Mouse (Mus musculus) hindbrain, embryonic 10.5 days (tissue): ENCODE data around the gene Ppox. TPM values are rescaled to one million over a fixed set of nuclear protein-coding genes. Genes with fewer than 3 reads are reported as not detected.
A peak's percentile ranks its signal among the peaks of the same experiment; 100 is the strongest.

Experiments used
- DNase-seq: peaks from one replicate; pipeline ENCODE4 v3.0.0-alpha.2; 2017; ENCODE audit warnings: low spot score
- H3K27ac ChIP-seq: fragments of 300-500 bp; sonication (generic); 2 replicates; pipeline ENCODE4 v1.5.1; 2016; ENCODE audit warnings: mild to moderate bottlenecking, moderate library complexity
- H3K27me3 ChIP-seq: fragments of 300-500 bp; sonication (generic); 2 replicates; pipeline ENCODE4 v1.6.1; 2016; ENCODE audit warnings: mild to moderate bottlenecking; ENCODE audit not compliant: poor library complexity, insufficient read depth, severe bottlenecking
- H3K36me3 ChIP-seq: fragments of 300-500 bp; sonication (generic); 2 replicates; pipeline ENCODE4 v1.6.1; 2016; ENCODE audit warnings: mild to moderate bottlenecking, moderate library complexity
- H3K4me1 ChIP-seq: fragments of 300-500 bp; sonication (generic); replicated peaks from 2 replicates; pipeline ENCODE4 v1.6.1; 2016; ENCODE audit warnings: mild to moderate bottlenecking
- H3K4me3 ChIP-seq: fragments of 300-500 bp; sonication (generic); 2 replicates; pipeline ENCODE4 v1.5.1; 2016; ENCODE audit warnings: mild to moderate bottlenecking, moderate library complexity
- H3K9me3 ChIP-seq: fragments of 300-500 bp; sonication (generic); 2 replicates; pipeline ENCODE4 v1.6.1; 2016; ENCODE audit warnings: mild to moderate bottlenecking, moderate library complexity
- WGBS: fragments of 180-500 bp; shearing (Covaris S2); methylation state at CpG from one replicate; pipeline ENCODE4 v1.1.7; 2016; 5-methylcytosine and 5-hydroxymethylcytosine counted together
- polyA plus RNA-seq: library from polyadenylated mRNA; unstranded; fragments of >200 nt; fragmentation: Nextera tagmentation; extraction: Ambion mirVana; gene quantifications from 2 replicates; pipeline ENCODE4 v1.2.1, GENCODE M21; 2016

The Ppox gene
- polyA plus RNA-seq, 1 experiment from 2014 or later = 56.2 TPM

GRCm38 (mm10) chr1:171271196-171271595 lies 9.8 kb downstream of the Ppox start:
- DNase-seq = no peak
- peaks cover 22% of the 10 kb centered on the region for H3K4me1 ChIP-seq
- H3K4me3 ChIP-seq = peak overlapping the region; percentile 63
- no peaks in the 10 kb centered on the region for H3K27me3 ChIP-seq
- no peaks in the 10 kb centered on the region for H3K9me3 ChIP-seq
- no peak overlapping the region for H3K27ac ChIP-seq
- WGBS = 62% methylated on average over 9 of the region's 9 CpGs
- peaks cover 46% of the 10 kb centered on the region for H3K36me3 ChIP-seq

DNA sequence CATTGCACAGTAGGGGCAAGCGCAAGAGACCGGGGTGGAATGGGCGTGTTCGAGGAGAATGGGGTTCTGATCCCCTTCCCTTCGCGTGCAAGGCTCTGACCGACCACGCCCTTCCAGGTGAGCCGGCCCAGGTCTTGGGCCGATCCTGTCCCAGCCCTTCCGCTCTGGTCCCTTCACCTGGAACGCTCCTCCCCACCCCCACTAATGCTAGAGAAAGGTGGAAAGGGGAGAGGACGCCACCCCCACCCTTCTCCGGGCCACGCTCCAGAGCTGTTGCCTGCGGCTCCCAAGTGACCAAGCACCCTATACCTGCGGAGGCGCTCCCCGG lies 10.4 kb downstream of the Ppox start:
- H3K4me1 ChIP-seq = peaks cover 22% of the 10 kb centered on the region
- under 1% methylated on average over 19 of the region's 19 CpGs for WGBS

GRCm38 (mm10) chr1:171269848-171270572 lies 11.0 kb downstream of the Ppox start, which contains the start of gene B4galt3:
Gene B4galt3, plus strand, starts transcription at chr1:171270328.
- peaks cover 22% of the 10 kb centered on the region for H3K4me1 ChIP-seq
- H3K9me3 ChIP-seq = no peaks in the 10 kb centered on the region
- peak within 1 kb of the TSS; percentile 84 for H3K27ac ChIP-seq
- 3% methylated on average over 36 of the region's 36 CpGs for WGBS
- DNase-seq = peak; percentile 95
- H3K36me3 ChIP-seq = peaks cover 35% of the 10 kb centered on the region
- no peaks in the 10 kb centered on the region for H3K27me3 ChIP-seq
- peak within 1 kb of the TSS; percentile 63 for H3K4me3 ChIP-seq

More for the DNA sequence above, 10.4 kb downstream of the Ppox start:
- DNase-seq = no peak
- Histone ChIP-seq H3K27me3 (no peaks in the 10 kb centered on the region), H3K9me3 (no peaks in the 10 kb centered on the region), H3K4me3 (peak overlapping the region; percentile 63), H3K36me3 (peaks cover 40% of the 10 kb centered on the region), H3K27ac (peak overlapping the region; percentile 84)

DNA sequence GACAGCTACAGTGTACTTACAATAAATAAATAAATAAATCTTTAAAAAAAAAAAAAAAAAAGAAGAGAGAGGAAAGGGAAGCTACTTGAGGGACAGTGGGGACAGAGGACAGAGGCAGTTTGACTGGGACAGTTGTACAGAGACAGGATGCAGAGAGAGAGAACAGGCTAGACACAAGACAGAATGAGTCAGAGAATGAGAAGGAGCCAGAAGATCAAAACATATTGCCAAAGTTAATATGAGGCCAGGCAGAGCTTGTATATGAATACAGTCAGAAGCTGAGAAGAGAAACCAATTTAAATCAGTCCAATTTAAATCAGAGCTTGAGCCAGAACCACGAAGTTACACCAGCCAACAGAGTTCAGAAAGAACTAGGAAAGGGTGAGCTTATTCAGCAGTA lies 12.6 kb downstream of the Ppox start:
- 62% methylated on average over 1 of the region's 1 CpGs for WGBS
- Histone ChIP-seq H3K36me3 (peaks cover 18% of the 10 kb centered on the region), H3K4me1 (peaks cover 26% of the 10 kb centered on the region), H3K27ac (no peak overlapping the region), H3K4me3 (no peak overlapping the region), H3K27me3 (no peaks in the 10 kb centered on the region), H3K9me3 (no peaks in the 10 kb centered on the region)
- DNase-seq = no peak

DNA sequence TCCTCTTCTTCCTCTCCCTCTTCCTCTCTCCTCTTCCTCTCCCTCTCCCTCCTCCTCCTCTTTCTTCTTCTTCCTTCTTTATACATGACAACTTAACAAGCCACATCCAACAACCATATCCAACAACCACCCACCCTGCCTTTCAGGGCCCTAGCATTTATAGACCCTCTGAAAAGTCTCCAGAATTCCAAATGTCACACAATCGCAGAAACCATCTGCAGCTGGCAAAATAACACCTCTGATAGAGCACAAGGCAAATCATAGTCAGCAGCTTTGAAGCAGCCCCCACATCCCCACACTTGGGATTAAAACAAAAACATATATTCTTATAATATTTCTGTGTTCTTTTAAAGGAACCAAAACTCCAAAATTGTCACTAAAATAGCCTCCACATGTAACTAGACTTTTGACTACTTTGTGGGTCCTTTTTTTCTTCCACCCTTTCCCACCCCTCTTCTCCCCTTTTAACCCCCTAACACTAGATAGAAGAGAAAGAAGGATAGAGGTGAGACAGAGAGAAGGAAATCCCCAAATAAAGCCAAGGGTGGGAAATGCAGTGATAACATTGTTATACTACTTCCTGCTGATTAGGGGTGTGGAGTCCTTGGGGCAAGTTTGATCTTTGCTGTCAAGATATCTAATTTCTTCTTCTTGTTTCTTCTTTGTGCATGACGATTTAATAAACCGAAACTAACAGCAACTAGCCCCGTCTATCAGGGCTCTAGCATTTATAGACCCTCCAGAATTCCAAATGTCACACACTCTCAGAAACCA lies 14.8 kb downstream of the Ppox start:
- no peak for DNase-seq
- no peaks in the 10 kb centered on the region for H3K27me3 ChIP-seq
- H3K9me3 ChIP-seq = no peaks in the 10 kb centered on the region
- 85% methylated on average over 4 of the region's 4 CpGs for WGBS
- H3K27ac ChIP-seq = no peak overlapping the region
- peaks cover 31% of the 10 kb centered on the region for H3K4me1 ChIP-seq
- H3K4me3 ChIP-seq = no peak overlapping the region
- H3K36me3 ChIP-seq = no peaks in the 10 kb centered on the region

DNA sequence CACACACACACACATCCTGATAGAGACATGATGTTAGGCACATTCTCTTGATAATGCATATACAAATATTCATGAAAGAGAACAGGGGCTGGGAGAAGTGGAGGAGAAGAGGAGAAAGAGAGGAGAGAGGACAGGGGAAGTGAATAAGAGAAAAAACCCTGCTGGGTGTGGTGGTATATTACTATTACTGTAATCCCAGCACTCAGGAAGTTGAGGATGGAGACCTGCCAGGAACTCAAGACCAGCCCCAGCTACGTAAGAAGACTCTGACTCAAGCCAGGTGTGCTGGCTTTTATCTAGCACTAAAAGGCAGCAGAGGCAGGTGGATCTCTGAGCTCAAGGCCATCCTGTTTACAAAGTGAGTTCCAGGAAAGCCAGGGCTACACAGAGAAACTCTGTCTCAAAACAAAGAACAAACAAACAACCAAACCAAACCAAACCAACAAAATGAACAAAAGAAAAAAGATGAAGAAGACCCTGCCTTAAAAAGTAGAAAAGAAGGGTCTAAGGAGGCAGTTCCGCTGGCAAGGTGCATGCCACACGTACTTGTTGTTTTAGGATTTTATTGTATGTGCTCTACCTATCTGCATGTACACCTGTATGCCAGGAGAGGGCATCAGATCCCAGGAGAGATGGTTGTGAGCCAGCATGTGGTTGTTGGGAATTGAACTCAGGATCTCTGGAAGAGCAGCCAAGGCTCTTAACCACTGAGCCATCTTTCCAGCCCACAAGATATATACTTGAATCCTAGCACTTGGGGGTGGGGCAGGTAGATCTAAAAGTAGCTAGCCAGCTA lies 17.1 kb downstream of the Ppox start:
- peak overlapping the region; percentile 40; the same call in 1 of the 2 replicates for H3K27ac ChIP-seq
- H3K4me3 ChIP-seq = peak overlapping the region; percentile 41; the same call in 1 of the 2 replicates
- no peak for DNase-seq
- WGBS = 84% methylated on average over 3 of the region's 3 CpGs
- peaks cover 5% of the 10 kb centered on the region for H3K36me3 ChIP-seq
- no peaks in the 10 kb centered on the region for H3K9me3 ChIP-seq
- no peaks in the 10 kb centered on the region for H3K27me3 ChIP-seq
- H3K4me1 ChIP-seq = peaks cover 16% of the 10 kb centered on the region

DNA sequence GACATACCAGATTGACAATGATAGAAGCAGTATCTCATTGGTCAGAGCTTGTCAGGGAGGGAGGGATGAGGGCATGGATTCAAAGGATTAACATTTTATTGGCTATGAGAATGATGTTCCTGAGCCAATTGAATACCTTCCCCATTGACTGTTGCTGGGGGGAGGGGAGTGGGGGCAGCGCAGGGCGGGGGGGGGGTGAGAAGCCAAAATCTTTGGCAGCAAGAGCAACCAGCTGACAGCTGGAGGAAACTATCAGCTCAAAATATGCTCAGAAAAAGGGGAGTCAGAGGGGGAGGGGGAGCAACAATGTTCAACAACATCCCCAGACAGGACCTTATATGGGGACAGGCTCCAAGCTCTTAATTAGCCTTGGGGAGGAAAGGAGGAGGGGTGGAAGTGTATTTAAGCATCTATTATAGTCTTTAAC lies 17.8 kb downstream of the Ppox start:
- peak; percentile 49 for DNase-seq
- Histone ChIP-seq H3K4me1 (peaks cover 16% of the 10 kb centered on the region), H3K36me3 (peaks cover 11% of the 10 kb centered on the region), H3K4me3 (peak overlapping the region; percentile 41), H3K27me3 (no peaks in the 10 kb centered on the region), H3K9me3 (no peaks in the 10 kb centered on the region), H3K27ac (peak overlapping the region; percentile 76)
- 2% methylated on average over 2 of the region's 2 CpGs for WGBS

GRCm38 (mm10) chr1:171262594-171263130 lies 18.3 kb downstream of the Ppox start:
- H3K36me3 ChIP-seq = peaks cover 16% of the 10 kb centered on the region
- DNase-seq = peak; percentile 36
- no peaks in the 10 kb centered on the region for H3K9me3 ChIP-seq
- no peaks in the 10 kb centered on the region for H3K27me3 ChIP-seq
- peak overlapping the region; percentile 76 for H3K27ac ChIP-seq
- 9% methylated on average over 8 of the region's 8 CpGs for WGBS
- H3K4me3 ChIP-seq = peak overlapping the region; percentile 41
- peaks cover 16% of the 10 kb centered on the region for H3K4me1 ChIP-seq

- Histone ChIP-seq H3K4me3 (no peak overlapping the region), H3K27ac (no peak overlapping the region), H3K4me1 (peaks cover 16% of the 10 kb centered on the region), H3K36me3 (peaks cover 29% of the 10 kb centered on the region), H3K27me3 (no peaks in the 10 kb centered on the region), H3K9me3 (no peaks in the 10 kb centered on the region)
- 86% methylated on average over 3 of the region's 3 CpGs for WGBS
- DNase-seq = no peak
Observed at GRCm38 (mm10) chr1:171260316-171260715, 20.7 kb downstream of the Ppox start.

- H3K4me1 ChIP-seq = peaks cover 16% of the 10 kb centered on the region
- H3K27ac ChIP-seq = no peak overlapping the region
- H3K9me3 ChIP-seq = no peaks in the 10 kb centered on the region
- DNase-seq = no peak
- H3K27me3 ChIP-seq = no peaks in the 10 kb centered on the region
- H3K4me3 ChIP-seq = no peak overlapping the region
- peaks cover 40% of the 10 kb centered on the region for H3K36me3 ChIP-seq
- 80% methylated on average over 17 of the region's 17 CpGs for WGBS
Observed at GRCm38 (mm10) chr1:171258921-171259320, 22.1 kb downstream of the Ppox start.

DNA sequence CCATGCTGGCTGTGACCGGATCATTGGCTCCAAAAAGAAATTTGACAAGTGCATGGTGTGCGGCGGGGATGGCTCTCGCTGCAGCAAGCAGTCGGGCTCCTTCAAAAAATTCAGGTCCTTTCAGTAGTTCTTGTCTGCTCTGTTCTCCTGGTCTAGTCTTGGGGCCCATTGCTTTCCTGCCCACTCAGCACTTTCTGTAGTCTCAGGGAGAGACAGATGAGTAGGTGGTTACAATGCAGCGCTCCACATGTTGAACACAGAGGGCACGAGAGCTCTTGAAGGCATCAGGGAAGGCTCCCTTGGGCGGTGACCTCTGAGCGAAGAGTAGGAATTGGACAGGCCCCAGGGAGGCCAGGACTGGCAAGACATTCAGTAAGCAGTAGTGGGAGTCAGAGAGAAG lies 23.2 kb downstream of the Ppox start:
- DNase-seq = no peak
- H3K36me3 ChIP-seq = peaks cover 45% of the 10 kb centered on the region
- no peaks in the 10 kb centered on the region for H3K27me3 ChIP-seq
- no peaks in the 10 kb centered on the region for H3K9me3 ChIP-seq
- WGBS = 85% methylated on average over 9 of the region's 9 CpGs
- no peak overlapping the region for H3K27ac ChIP-seq
- no peak overlapping the region for H3K4me3 ChIP-seq
- H3K4me1 ChIP-seq = peaks cover 10% of the 10 kb centered on the region

GRCm38 (mm10) chr1:171256937-171257548 lies 23.9 kb downstream of the Ppox start:
- WGBS = 73% methylated on average over 15 of the region's 15 CpGs
- DNase-seq = peak; percentile 69
- H3K36me3 ChIP-seq = peaks cover 45% of the 10 kb centered on the region

More at GRCm38 (mm10) chr1:171256937-171257548, 23.9 kb downstream of the Ppox start:
- Histone ChIP-seq H3K27me3 (no peaks in the 10 kb centered on the region), H3K4me1 (peaks cover 12% of the 10 kb centered on the region), H3K27ac (no peak overlapping the region), H3K9me3 (no peaks in the 10 kb centered on the region), H3K4me3 (no peak overlapping the region)
